Mouse (Mus musculus): ENCODE results near the gene Pcif1. TPM values are rescaled to one million over a fixed set of nuclear protein-coding genes. Genes with fewer than 3 reads are reported as not detected.
A peak's percentile ranks its signal among the peaks of the same experiment; 100 is the strongest.
"Not testable (repeated sequence)": the region's sequence is repeated elsewhere in the genome, so short reads cannot be mapped to it uniquely, and the experiment has no call there.

The Pcif1 gene
- total RNA-seq, 2 experiments from 2014 or later: 47.1 to 55.0 TPM

- DNase-seq: peak; percentile 87
These were observed 12.2 kb upstream of the Pcif1 start for GRCm38 (mm10) chr2:164866741-164867551.

- DNase-seq: no peak
These were observed 11.5 kb upstream of the Pcif1 start for GRCm38 (mm10) chr2:164867566-164867965.

- no peak for DNase-seq
These were observed 10.6 kb upstream of the Pcif1 start for GRCm38 (mm10) chr2:164868491-164868890.

- no peak for DNase-seq
These were observed 7.4 kb upstream of the Pcif1 start for GRCm38 (mm10) chr2:164871602-164872303.

GRCm38 (mm10) chr2:164873621-164874020 is 5.5 kb upstream of the Pcif1 start:
- no peak for DNase-seq

GRCm38 (mm10) chr2:164874239-164874769 is 4.8 kb upstream of the Pcif1 start:
- no peak for DNase-seq

- not testable (repeated sequence) for DNase-seq
These were observed 3.5 kb upstream of the Pcif1 start for GRCm38 (mm10) chr2:164875648-164876047.

GRCm38 (mm10) chr2:164877376-164878215 is 1.5 kb upstream of the Pcif1 start:
- not testable (repeated sequence) for DNase-seq

- peak; percentile 74 for DNase-seq
These were observed 436 bp upstream of the Pcif1 start for GRCm38 (mm10) chr2:164878509-164879227.

- peak; percentile 97 for DNase-seq
These were observed 619 bp downstream of the Pcif1 start for GRCm38 (mm10) chr2:164879568-164880277.

- no peak for DNase-seq
These were observed 3.5 kb downstream of the Pcif1 start for GRCm38 (mm10) chr2:164882619-164883018.

GRCm38 (mm10) chr2:164885788-164886187 is 6.7 kb downstream of the Pcif1 start:
- peak; percentile 90 for DNase-seq

GRCm38 (mm10) chr2:164886617-164887016 is 7.5 kb downstream of the Pcif1 start:
- no peak for DNase-seq

- no peak for DNase-seq
These were observed 9.9 kb downstream of the Pcif1 start for GRCm38 (mm10) chr2:164888996-164889395.

GRCm38 (mm10) chr2:164889960-164890359 is 10.9 kb downstream of the Pcif1 start:
- no peak for DNase-seq

GRCm38 (mm10) chr2:164890411-164891049 is 11.4 kb downstream of the Pcif1 start:
- no peak for DNase-seq

GRCm38 (mm10) chr2:164891056-164891834 is 12.1 kb downstream of the Pcif1 start:
- DNase-seq: no peak

- DNase-seq: no peak
These were observed 13.0 kb downstream of the Pcif1 start for GRCm38 (mm10) chr2:164891908-164892695.
